Mouse (Mus musculus): ENCODE data around the gene Astl.

Gene Astl

GRCm38 (mm10) chr2:127369703-127370376, 31.4 kb downstream of the Astl start:
- no peak for DNase-seq

GRCm38 (mm10) chr2:127370561-127371483, 32.4 kb downstream of the Astl start:
- DNase-seq, result no peak

GRCm38 (mm10) chr2:127371484-127371861, 33.0 kb downstream of the Astl start:
- no peak for DNase-seq

GRCm38 (mm10) chr2:127372082-127372481, 33.6 kb downstream of the Astl start:
- DNase-seq, result no peak

GRCm38 (mm10) chr2:127374131-127374530, 35.7 kb downstream of the Astl start:
- DNase-seq, result no peak

- no peak for DNase-seq
Observed at GRCm38 (mm10) chr2:127375087-127375486, 36.6 kb downstream of the Astl start.

- DNase-seq, result peak in 1 of 2 experiments; percentile 30
Observed at GRCm38 (mm10) chr2:127375759-127376341, 37.4 kb downstream of the Astl start.

- DNase-seq, result no peak
Observed at GRCm38 (mm10) chr2:127376423-127377051, 38.1 kb downstream of the Astl start.

- DNase-seq, result no peak
Observed at GRCm38 (mm10) chr2:127377942-127378610, 39.6 kb downstream of the Astl start.

GRCm38 (mm10) chr2:127378611-127378990, 40.2 kb downstream of the Astl start:
- DNase-seq, result no peak

- no peak for DNase-seq
Observed at GRCm38 (mm10) chr2:127379250-127379649, 40.8 kb downstream of the Astl start.

GRCm38 (mm10) chr2:127383881-127384280, 45.4 kb downstream of the Astl start:
- no peak for DNase-seq

GRCm38 (mm10) chr2:127387521-127387920, 49.1 kb downstream of the Astl start:
- no peak for DNase-seq

- DNase-seq, result no peak
Observed at GRCm38 (mm10) chr2:127390352-127390751, 51.9 kb downstream of the Astl start.

GRCm38 (mm10) chr2:127390846-127391245, 52.4 kb downstream of the Astl start:
- no peak for DNase-seq

- DNase-seq, result no peak
Observed at GRCm38 (mm10) chr2:127391323-127391722, 52.9 kb downstream of the Astl start.

- DNase-seq, result no peak
Observed at GRCm38 (mm10) chr2:127394606-127395161, 56.2 kb downstream of the Astl start.

GRCm38 (mm10) chr2:127398738-127399137, 60.3 kb downstream of the Astl start:
- DNase-seq, result no peak
